Mouse (Mus musculus) embryo, embryonic 9.5 days (tissue): ENCODE measurements at regions not wholly inside any gene's neighbourhood (a gene's known extent, or its start where the extent isn't known, plus 50 kb on each side); places are given as distances from the start of the nearest gene placed in this dataset.

Experiments used
- DNase-seq: peaks from one replicate; pipeline ENCODE4 v3.0.0-alpha.2; 2017; ENCODE audit errors: extremely low spot score

GRCm38 (mm10) chr2:84266158-84266557 lies 159.1 kb downstream of the Calcrl start:
- peak; percentile 32 for DNase-seq

GRCm38 (mm10) chr2:84266883-84267554 lies 158.2 kb downstream of the Calcrl start:
- no peak for DNase-seq

GRCm38 (mm10) chr2:84274038-84274724 lies 151.0 kb downstream of the Calcrl start:
- DNase-seq, result no peak

- no peak for DNase-seq
Measured at GRCm38 (mm10) chr2:84277181-84277580, 148.0 kb downstream of the Calcrl start.
